In the genomic region with DNA sequence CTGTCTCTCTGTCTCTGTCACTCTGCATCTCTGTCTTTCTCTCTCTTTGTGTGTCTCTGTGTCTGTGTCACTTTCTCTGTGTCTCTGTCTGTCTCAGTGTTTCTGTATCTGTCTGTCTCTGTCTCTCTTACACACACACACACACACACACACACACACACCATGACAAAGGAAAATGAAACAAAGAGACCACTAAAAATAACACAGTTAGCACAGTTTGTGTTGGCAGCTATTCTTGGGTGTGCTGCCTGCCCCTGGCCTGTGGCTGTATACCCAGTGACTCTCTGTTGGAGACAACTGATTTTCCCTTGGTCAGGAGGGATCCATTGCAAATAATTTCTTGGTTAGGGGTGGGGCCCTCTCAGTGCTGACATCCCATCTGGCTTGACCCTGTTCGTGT, we compare ENCODE assay signal across 23 mouse cellular contexts.
"Had no signal": no experiment of that assay in that cellular context is flagged by ENCODE, and none has a peak within 500 bp of the region (broad histone marks: within the 10 kb centered on the region; RNA-seq: fewer than 3 reads in every experiment).

No protein-coding gene starts in this region.

- H3K27me3 ChIP-seq: limb, embryonic 13.5 days; liver, embryonic 12.5 days; liver, embryonic 15.5 days; lung, embryonic 15.5 days; megakaryocyte, embryonic 14.5 days; midbrain, embryonic 15.5 days; neural tube, embryonic 12.5 days; neural tube, embryonic 15.5 days had no signal

- H3K9ac ChIP-seq: limb, embryonic 13.5 days; liver, embryonic 12.5 days; liver, embryonic 15.5 days; lung, embryonic 15.5 days; midbrain, embryonic 15.5 days; neural tube, embryonic 12.5 days; neural tube, embryonic 15.5 days had no signal

- H3K4me2 ChIP-seq: limb, embryonic 13.5 days; liver, embryonic 12.5 days; liver, embryonic 15.5 days; lung, embryonic 15.5 days; midbrain, embryonic 15.5 days; neural tube, embryonic 12.5 days; neural tube, embryonic 15.5 days had no signal

- H3K4me1 ChIP-seq: limb, embryonic 10.5 days; limb, embryonic 13.5 days; liver, embryonic 12.5 days; liver, embryonic 15.5 days; lung, embryonic 15.5 days; megakaryocyte, embryonic 14.5 days; midbrain, embryonic 10.5 days; midbrain, embryonic 15.5 days; neural tube, embryonic 12.5 days; neural tube, embryonic 15.5 days had no signal

- H3K36me3 ChIP-seq: limb, embryonic 10.5 days; limb, embryonic 13.5 days; liver, embryonic 12.5 days; liver, embryonic 15.5 days; lung, embryonic 15.5 days; midbrain, embryonic 10.5 days; midbrain, embryonic 15.5 days; neural tube, embryonic 12.5 days; neural tube, embryonic 15.5 days had no signal

- DNase-seq: kidney, postnatal 14 days; kidney, postnatal 4 days; liver; lung, adult 18-20 months; lung, postnatal 10 days; lung, postnatal 36 days; right cerebral cortex, adult 18-20 months; right cerebral cortex, postnatal 14 days; right cerebral cortex, postnatal 4 days; thymus, adult 2 months; thymus, postnatal 14 days; thymus, postnatal 4 days had no signal

- H3K4me3 ChIP-seq: limb, embryonic 10.5 days; limb, embryonic 13.5 days; liver, embryonic 12.5 days; liver, embryonic 15.5 days; lung, embryonic 15.5 days; megakaryocyte, embryonic 14.5 days; midbrain, embryonic 10.5 days; midbrain, embryonic 15.5 days; neural tube, embryonic 12.5 days; neural tube, embryonic 15.5 days had no signal

- H3K27ac ChIP-seq: limb, embryonic 10.5 days; limb, embryonic 13.5 days; liver, embryonic 12.5 days; liver, embryonic 15.5 days; lung, embryonic 15.5 days; midbrain, embryonic 10.5 days; midbrain, embryonic 15.5 days; neural tube, embryonic 12.5 days; neural tube, embryonic 15.5 days; stomach, postnatal 0 days had no signal

- ATAC-seq: liver, embryonic 12.5 days; midbrain, embryonic 15.5 days had no signal

- H3K9me3 ChIP-seq: limb, embryonic 10.5 days; limb, embryonic 13.5 days; liver, embryonic 12.5 days; liver, embryonic 15.5 days; lung, embryonic 15.5 days; megakaryocyte, embryonic 14.5 days; midbrain, embryonic 10.5 days; midbrain, embryonic 15.5 days; neural tube, embryonic 12.5 days; neural tube, embryonic 15.5 days had no signal
